Mouse (Mus musculus) hindbrain, embryonic 13.5 days (tissue): ENCODE data around the gene Tgif2. TPM values are rescaled to one million over a fixed set of nuclear protein-coding genes. Genes with fewer than 3 reads are reported as not detected.
A peak's percentile ranks its signal among the peaks of the same experiment; 100 is the strongest.
"Not testable (repeated sequence)": the region's sequence is repeated elsewhere in the genome, so short reads cannot be mapped to it uniquely, and the experiment has no call there.

Experiments used
- ATAC-seq: fragments of 200-750 bp; cut with Nextera tagmentation; 2 replicates; pipeline ENCODE4 v1.8.0; 2017; ENCODE audit warnings: moderate TSS enrichment; ENCODE audit not compliant: low FRiP score
- H3K27ac ChIP-seq: fragments of 300-500 bp; sonication (generic); 2 replicates; pipeline ENCODE4 v1.5.1; 2015; ENCODE audit warnings: inconsistent platforms, mild to moderate bottlenecking, moderate library complexity
- H3K27me3 ChIP-seq: fragments of 300-500 bp; sonication (generic); 2 replicates; pipeline ENCODE4 v1.6.1; 2015; ENCODE audit warnings: mild to moderate bottlenecking, inconsistent platforms
- H3K36me3 ChIP-seq: fragments of 300-500 bp; sonication (generic); 2 replicates; pipeline ENCODE4 v1.6.1; 2015; ENCODE audit warnings: mild to moderate bottlenecking, inconsistent platforms
- H3K4me1 ChIP-seq: fragments of 300-500 bp; sonication (generic); replicated peaks from 2 replicates; pipeline ENCODE4 v1.6.1; 2015; ENCODE audit warnings: inconsistent platforms
- H3K4me2 ChIP-seq: fragments of 300-500 bp; sonication (generic); 2 replicates; pipeline ENCODE4 v1.6.1; 2015; ENCODE audit warnings: inconsistent platforms, mild to moderate bottlenecking, moderate library complexity
- H3K4me3 ChIP-seq: fragments of 300-500 bp; sonication (generic); 2 replicates; pipeline ENCODE4 v1.5.1; 2015; ENCODE audit warnings: mild to moderate bottlenecking, inconsistent platforms
- H3K9ac ChIP-seq: fragments of 300-500 bp; sonication (generic); 2 replicates; pipeline ENCODE4 v1.6.1; 2015; ENCODE audit warnings: mild to moderate bottlenecking, inconsistent platforms
- H3K9me3 ChIP-seq: fragments of 300-500 bp; sonication (generic); 2 replicates; pipeline ENCODE4 v1.6.1; 2016; ENCODE audit warnings: inconsistent platforms
- WGBS: fragments of 180-500 bp; shearing (Covaris S2); methylation state at CpG from one replicate; pipeline ENCODE4 v1.1.7; 2015; 5-methylcytosine and 5-hydroxymethylcytosine counted together
- polyA plus RNA-seq: library from polyadenylated mRNA; unstranded; fragments of >200 nt; fragmentation: Nextera tagmentation; extraction: Ambion mirVana; gene quantifications from 2 replicates; pipeline ENCODE4 v1.2.1, GENCODE M21; 2015

Tgif2 gene
- polyA plus RNA-seq, 1 experiment from 2014 or later, result 28.6 TPM

DNA sequence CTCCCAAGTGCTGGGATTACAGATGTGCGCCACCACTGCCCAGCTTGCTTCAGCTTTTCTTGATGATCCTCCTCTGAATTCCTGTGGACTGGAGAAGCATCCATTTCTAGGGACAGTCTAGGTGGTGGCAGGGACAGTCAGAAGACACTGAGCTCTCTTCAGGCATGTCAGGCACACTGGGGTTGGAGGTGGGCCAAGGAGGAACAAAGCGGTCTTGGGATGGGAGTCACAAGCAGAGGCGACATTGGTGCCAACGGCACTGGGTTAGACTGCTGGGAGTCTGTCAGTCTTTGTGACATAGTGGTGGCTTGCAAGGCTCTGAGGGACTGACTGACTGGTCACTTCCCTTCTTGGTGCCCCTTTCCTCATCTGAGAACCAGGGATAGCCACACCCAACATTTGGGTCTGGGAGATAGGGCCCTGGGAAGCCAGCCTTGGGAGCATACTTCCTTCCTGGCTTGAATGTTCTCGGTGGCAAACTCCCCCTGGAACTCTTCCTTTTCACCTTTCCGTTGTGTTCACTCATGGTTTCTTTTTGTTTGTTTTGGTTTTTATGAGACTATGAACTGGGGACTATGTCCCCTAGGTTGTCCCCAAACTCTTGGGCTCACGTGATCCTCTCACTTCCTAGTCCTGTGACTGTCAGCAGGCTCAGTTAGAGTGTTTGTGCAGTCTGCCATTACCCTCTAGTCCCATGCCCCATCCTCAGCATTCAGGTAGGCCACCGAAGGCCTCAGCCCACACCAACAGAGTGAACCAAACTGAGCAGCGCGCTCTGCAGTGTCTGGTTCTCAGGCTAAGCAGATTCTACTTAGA lies 44.8 kb downstream of the Tgif2 start:
- Histone ChIP-seq H3K36me3 (no peaks in the 10 kb centered on the region), H3K27ac (no peak overlapping the region), H3K27me3 (no peaks in the 10 kb centered on the region), H3K9ac (no peak overlapping the region), H3K4me1 (no peaks in the 10 kb centered on the region), H3K4me3 (no peak overlapping the region), H3K4me2 (no peak overlapping the region), H3K9me3 (no peaks in the 10 kb centered on the region)
- no peak for ATAC-seq
- WGBS, result 89% methylated on average over 10 of the region's 10 CpGs

DNA sequence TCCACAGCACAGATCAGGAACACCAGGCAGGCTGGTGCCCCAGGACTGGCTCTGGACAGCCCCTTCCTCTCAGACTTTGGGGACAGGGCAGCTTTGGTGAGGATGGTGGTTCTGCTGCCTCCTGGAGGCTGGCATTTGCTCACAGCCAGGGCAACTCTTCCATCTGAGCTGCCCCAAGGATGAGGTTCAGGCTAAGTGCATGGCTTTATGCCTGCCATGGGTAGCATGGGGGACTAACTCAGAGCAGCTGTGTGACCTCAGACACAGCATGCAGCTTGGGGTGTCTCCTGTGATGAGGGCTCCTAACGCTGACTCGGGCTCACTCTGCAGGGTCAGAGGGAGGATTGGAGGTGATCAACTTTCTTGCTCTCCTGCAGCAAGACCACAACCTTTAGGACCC lies 45.9 kb downstream of the Tgif2 start:
- not testable (repeated sequence) for H3K9ac ChIP-seq, H3K27me3 ChIP-seq, H3K4me3 ChIP-seq, H3K9me3 ChIP-seq, H3K36me3 ChIP-seq, H3K4me1 ChIP-seq, H3K4me2 ChIP-seq, ATAC-seq, H3K27ac ChIP-seq
- WGBS, result 79% methylated on average over 2 of the region's 2 CpGs

DNA sequence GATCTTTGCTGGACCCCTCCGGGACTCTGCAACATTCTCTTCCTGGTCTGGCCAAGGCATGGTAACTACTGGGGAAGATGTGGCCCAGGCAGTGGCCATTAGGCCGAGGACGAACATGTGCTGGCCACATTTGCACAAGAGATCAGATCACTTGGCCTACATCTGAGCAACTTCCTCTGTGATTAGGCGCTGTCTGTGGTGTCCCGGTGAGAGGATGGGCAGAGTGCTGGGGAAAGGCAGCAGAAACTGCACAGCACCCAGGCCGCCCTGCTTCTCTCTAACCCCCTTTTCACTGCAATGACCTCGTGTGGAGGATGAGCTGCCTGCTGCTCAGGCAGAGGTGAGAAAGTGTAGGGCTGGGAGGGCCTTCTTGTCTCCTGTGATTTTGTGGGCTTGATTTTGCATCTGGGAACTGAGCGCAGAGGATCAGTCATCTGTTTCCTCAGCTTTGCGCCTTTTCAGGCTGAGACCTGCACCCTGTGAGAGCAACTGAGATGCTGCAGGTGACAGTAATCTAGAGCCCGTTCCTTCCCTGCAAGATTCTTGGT lies 46.4 kb downstream of the Tgif2 start:
- Histone ChIP-seq H3K27me3 (no peaks in the 10 kb centered on the region), H3K4me1 (no peaks in the 10 kb centered on the region), H3K9ac (no peak overlapping the region), H3K4me3 (no peak overlapping the region), H3K36me3 (no peaks in the 10 kb centered on the region), H3K4me2 (no peak overlapping the region), H3K27ac (no peak overlapping the region), H3K9me3 (no peaks in the 10 kb centered on the region)
- ATAC-seq, result no peak
- WGBS, result 83% methylated on average over 10 of the region's 10 CpGs

DNA sequence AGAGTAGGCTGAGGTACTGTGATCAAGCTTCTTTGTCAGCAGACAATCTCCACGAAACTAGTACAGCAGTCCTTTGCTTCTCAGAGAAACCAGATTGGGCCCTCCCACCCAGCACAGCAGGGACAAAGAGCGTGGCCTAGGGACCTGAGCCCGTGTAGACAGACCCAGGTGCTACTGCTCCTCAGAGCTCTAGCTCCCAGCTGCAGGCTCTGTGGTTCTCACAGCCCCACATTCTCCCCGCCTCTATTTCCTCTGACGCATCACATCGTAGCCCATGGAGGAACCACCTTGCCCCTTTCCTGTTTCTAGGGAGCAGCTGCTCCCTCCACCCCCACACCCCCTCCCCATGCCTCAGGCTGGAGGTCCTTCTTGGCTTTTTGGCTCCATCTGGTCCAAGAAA lies 47.2 kb downstream of the Tgif2 start, which contains the start of gene Sla2:
Sla2 (minus strand) TSS at position 176 of the 400 bp plus-strand sequence.
- H3K4me3 ChIP-seq, result no peak within 1 kb of the TSS
- ATAC-seq, result no peak
- no peaks in the 10 kb centered on the region for H3K27me3 ChIP-seq
- H3K9ac ChIP-seq, result no peak within 1 kb of the TSS
- WGBS, result 66% methylated on average over 6 of the region's 6 CpGs
- H3K36me3 ChIP-seq, result no peaks in the 10 kb centered on the region
- H3K27ac ChIP-seq, result no peak within 1 kb of the TSS
- peaks cover 4% of the 10 kb centered on the region for H3K4me1 ChIP-seq
- no peaks in the 10 kb centered on the region for H3K9me3 ChIP-seq
- no peak within 1 kb of the TSS for H3K4me2 ChIP-seq

- ATAC-seq, result no peak
- no peak overlapping the region for H3K27ac ChIP-seq
- H3K9me3 ChIP-seq, result no peaks in the 10 kb centered on the region
- no peaks in the 10 kb centered on the region for H3K27me3 ChIP-seq
- 72% methylated on average over 3 of the region's 3 CpGs for WGBS
- no peak overlapping the region for H3K4me2 ChIP-seq
- H3K36me3 ChIP-seq, result no peaks in the 10 kb centered on the region
- no peak overlapping the region for H3K4me3 ChIP-seq
- H3K9ac ChIP-seq, result no peak overlapping the region
- peaks cover 14% of the 10 kb centered on the region for H3K4me1 ChIP-seq
These were observed 48.7 kb downstream of the Tgif2 start for GRCm38 (mm10) chr2:156888490-156888889.

DNA sequence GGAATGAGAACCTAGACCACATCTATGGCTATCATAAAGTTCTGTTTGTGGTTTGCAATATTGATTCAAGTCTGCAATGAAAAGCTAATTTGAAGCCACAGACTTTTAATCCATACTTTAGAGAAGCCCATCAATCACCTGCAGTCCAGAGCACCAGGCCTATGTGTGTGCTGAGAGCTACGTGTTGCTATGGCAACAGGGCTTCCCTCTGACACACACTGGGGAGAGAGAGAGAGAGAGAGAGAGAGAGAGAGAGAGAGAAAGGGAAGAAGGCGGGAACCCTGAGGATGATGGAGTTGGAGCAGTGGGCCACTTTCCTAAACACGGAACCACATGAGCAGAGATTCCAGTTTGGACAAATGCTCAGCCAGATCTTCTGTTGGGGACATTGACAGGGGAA lies 52.4 kb downstream of the Tgif2 start:
- Histone ChIP-seq H3K9ac (no peak overlapping the region), H3K4me3 (no peak overlapping the region), H3K27ac (no peak overlapping the region; the same call in 1 of the 2 replicates), H3K9me3 (no peaks in the 10 kb centered on the region), H3K4me1 (peaks cover 14% of the 10 kb centered on the region), H3K27me3 (no peaks in the 10 kb centered on the region), H3K4me2 (no peak overlapping the region), H3K36me3 (no peaks in the 10 kb centered on the region)
- ATAC-seq, result 0 out of 2 replicates have a peak, but pooled peaks have one; percentile 57
- 17% methylated on average over 3 of the region's 3 CpGs for WGBS

GRCm38 (mm10) chr2:156892821-156893220 lies 53.0 kb downstream of the Tgif2 start:
- H3K4me1 ChIP-seq, result peaks cover 14% of the 10 kb centered on the region
- no peak for ATAC-seq
- H3K27me3 ChIP-seq, result no peaks in the 10 kb centered on the region
- no peaks in the 10 kb centered on the region for H3K9me3 ChIP-seq
- no peak overlapping the region; the same call in 1 of the 2 replicates for H3K27ac ChIP-seq
- H3K4me2 ChIP-seq, result no peak overlapping the region
- no peak overlapping the region for H3K4me3 ChIP-seq
- 62% methylated on average over 6 of the region's 6 CpGs for WGBS
- H3K36me3 ChIP-seq, result no peaks in the 10 kb centered on the region
- no peak overlapping the region for H3K9ac ChIP-seq

- Histone ChIP-seq H3K36me3 (no peaks in the 10 kb centered on the region), H3K4me3 (no peak overlapping the region), H3K9ac (no peak overlapping the region), H3K27ac (no peak overlapping the region), H3K4me1 (peaks cover 14% of the 10 kb centered on the region), H3K9me3 (no peaks in the 10 kb centered on the region), H3K4me2 (no peak overlapping the region), H3K27me3 (no peaks in the 10 kb centered on the region)
- WGBS, result 87% methylated on average over 15 of the region's 15 CpGs
- no peak for ATAC-seq
These were observed 54.9 kb downstream of the Tgif2 start for GRCm38 (mm10) chr2:156894496-156895265.

GRCm38 (mm10) chr2:156896384-156896914 lies 56.6 kb downstream of the Tgif2 start:
- H3K9ac ChIP-seq, result no peak overlapping the region
- peaks cover 14% of the 10 kb centered on the region for H3K4me1 ChIP-seq
- no peaks in the 10 kb centered on the region for H3K9me3 ChIP-seq
- H3K4me3 ChIP-seq, result no peak overlapping the region
- no peak for ATAC-seq
- WGBS, result 76% methylated on average over 9 of the region's 9 CpGs
- no peaks in the 10 kb centered on the region for H3K27me3 ChIP-seq
- H3K4me2 ChIP-seq, result no peak overlapping the region
- no peak overlapping the region for H3K27ac ChIP-seq
- H3K36me3 ChIP-seq, result no peaks in the 10 kb centered on the region

- no peak for ATAC-seq
- Histone ChIP-seq H3K9ac (no peak overlapping the region), H3K4me2 (no peak overlapping the region), H3K4me1 (peaks cover 10% of the 10 kb centered on the region), H3K4me3 (no peak overlapping the region), H3K27me3 (no peaks in the 10 kb centered on the region), H3K36me3 (no peaks in the 10 kb centered on the region), H3K9me3 (no peaks in the 10 kb centered on the region), H3K27ac (no peak overlapping the region)
- 90% methylated on average over 9 of the region's 9 CpGs for WGBS
These were observed 57.2 kb downstream of the Tgif2 start for GRCm38 (mm10) chr2:156897034-156897433.

- H3K9me3 ChIP-seq, result no peaks in the 10 kb centered on the region
- H3K4me3 ChIP-seq, result no peak overlapping the region
- H3K4me2 ChIP-seq, result no peak overlapping the region
- WGBS, result 74% methylated on average over 4 of the region's 4 CpGs
- H3K27me3 ChIP-seq, result no peaks in the 10 kb centered on the region
- H3K27ac ChIP-seq, result no peak overlapping the region
- ATAC-seq, result no peak
- no peaks in the 10 kb centered on the region; the same call in 1 of the 2 replicates for H3K4me1 ChIP-seq
- H3K36me3 ChIP-seq, result no peaks in the 10 kb centered on the region
- no peak overlapping the region for H3K9ac ChIP-seq
These were observed 58.6 kb downstream of the Tgif2 start for GRCm38 (mm10) chr2:156898374-156898773.

- 79% methylated on average over 4 of the region's 4 CpGs for WGBS
- Histone ChIP-seq H3K9ac (no peak overlapping the region), H3K4me1 (no peaks in the 10 kb centered on the region; the same call in 1 of the 2 replicates), H3K36me3 (no peaks in the 10 kb centered on the region), H3K4me3 (no peak overlapping the region), H3K27ac (no peak overlapping the region), H3K4me2 (no peak overlapping the region), H3K9me3 (no peaks in the 10 kb centered on the region), H3K27me3 (no peaks in the 10 kb centered on the region)
- no peak for ATAC-seq
These were observed 59.4 kb downstream of the Tgif2 start for GRCm38 (mm10) chr2:156899184-156899583.
